Mouse (Mus musculus) lung, embryonic 15.5 days (tissue): ENCODE data around the gene Pot1b. TPM values are rescaled to one million over a fixed set of nuclear protein-coding genes. Genes with fewer than 3 reads are reported as not detected.

Source experiments
- polyA plus RNA-seq: library from polyadenylated mRNA; unstranded; fragments of >200 nt; fragmentation: Nextera tagmentation; extraction: Ambion mirVana; gene quantifications from 2 replicates; pipeline ENCODE4 v1.2.1, GENCODE M21; 2015

Pot1b gene
- polyA plus RNA-seq, 1 experiment from 2014 or later, result 8.8 TPM

Other genes with a start within 250 kb of the Pot1b start
- gene Vmn2r118, start 87.4 kb downstream of the Pot1b start, polyA plus RNA-seq, result not detected in 2 replicates
- gene Adgre4, start 37.4 kb upstream of the Pot1b start, polyA plus RNA-seq, result 0.19 and 0.27 TPM in 2 replicates
- gene Zfp119a, start 166.3 kb upstream of the Pot1b start, polyA plus RNA-seq, result 8.5 and 9.1 TPM in 2 replicates
- 12.2 and 13.4 TPM in 2 replicates for gene Zfp959, start 179.5 kb upstream of the Pot1b start, polyA plus RNA-seq
- 6.7 and 6.8 TPM in 2 replicates for gene Zfp119b, start 236.9 kb upstream of the Pot1b start, polyA plus RNA-seq
- 1.4 and 2.1 TPM in 2 replicates for gene Ebi3, start 240.0 kb upstream of the Pot1b start, polyA plus RNA-seq
- 26.4 and 28.3 TPM in 2 replicates for gene Yju2, start 246.5 kb upstream of the Pot1b start, polyA plus RNA-seq